Mouse (Mus musculus) lung, postnatal 4 days (tissue): ENCODE measurements around the gene Zfp11.
"Not testable (repeated sequence)": the region's sequence is repeated elsewhere in the genome, so short reads cannot be mapped to it uniquely, and the experiment has no call there.

Source experiments
- DNase-seq, 2 experiments: peaks; one replicate each; pipeline ENCODE4 v3.0.0; 2021

Zfp11 gene

GRCm38 (mm10) chr5:129670036-129670458, at the start of gene Zfp11:
Gene Zfp11, minus strand, starts transcription at chr5:129670099.
- DNase-seq = peak; percentile 85 to 87

DNA sequence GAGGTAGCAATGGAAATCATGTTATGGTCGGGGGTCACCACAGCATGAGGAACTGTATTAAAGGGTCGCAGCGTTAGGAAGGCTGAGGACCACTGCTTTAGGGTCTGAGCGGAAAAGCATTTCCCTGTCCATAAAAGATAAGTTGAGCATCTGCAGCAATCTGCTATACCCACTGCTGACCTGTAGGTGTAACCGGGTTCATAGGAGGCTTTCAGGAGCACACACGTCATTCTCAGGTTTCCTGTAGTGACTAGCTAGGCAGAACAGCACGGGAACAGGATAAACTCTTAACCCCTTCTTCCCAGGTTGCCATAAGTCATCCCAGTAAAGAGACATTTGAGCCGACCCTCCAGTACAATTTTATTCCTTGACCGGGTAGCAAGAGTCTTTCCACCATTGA, 47.1 kb upstream of the Zfp11 start:
- DNase-seq = no peak

GRCm38 (mm10) chr5:129715326-129715861, 45.5 kb upstream of the Zfp11 start, which contains the start of gene Mrps17:
Gene Mrps17, plus strand, starts transcription at chr5:129715497.
- DNase-seq = peak; percentile 94

DNA sequence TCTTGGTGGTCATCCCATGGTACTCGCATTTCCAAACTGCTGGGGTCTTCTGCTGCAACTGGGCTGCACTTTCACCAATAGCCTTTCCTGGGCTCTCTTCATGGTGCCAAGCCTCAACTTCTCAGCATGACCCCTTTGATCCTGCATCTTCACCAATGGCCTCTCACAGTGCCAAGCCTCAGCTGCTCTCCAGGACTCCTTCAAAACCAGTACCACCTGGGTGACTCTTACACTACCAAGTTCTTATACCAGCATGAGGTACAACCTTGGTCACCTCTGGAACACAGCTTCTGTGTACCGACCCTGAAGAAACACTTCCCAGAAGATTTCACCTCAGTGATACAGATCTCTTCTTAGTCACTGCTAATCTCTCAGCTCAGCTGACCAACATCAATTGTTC, 38.5 kb upstream of the Zfp11 start, which contains the start of gene Sept14:
Sept14 (minus strand) TSS at position 101 of the 400 bp plus-strand sequence.
- no peak for DNase-seq

DNA sequence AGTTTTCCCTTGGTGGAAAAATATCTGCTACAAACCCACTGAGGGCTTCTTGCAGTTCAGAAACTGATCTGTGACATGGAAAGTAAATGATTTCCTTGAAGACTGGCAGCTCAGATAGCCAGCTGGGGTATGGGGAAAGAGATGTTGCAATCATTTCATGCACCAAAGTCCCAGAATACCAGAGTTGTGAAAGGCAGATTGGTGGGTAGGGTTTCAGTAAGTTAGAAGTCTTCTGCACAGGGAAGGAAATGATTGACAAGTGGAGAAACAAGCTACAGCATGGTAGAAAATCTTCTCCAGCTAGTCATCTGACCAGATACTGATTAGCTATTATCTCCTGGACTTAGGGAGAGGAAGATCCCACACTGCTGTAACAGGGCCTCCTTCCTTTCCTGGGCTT, 33.5 kb upstream of the Zfp11 start:
- DNase-seq = no peak

- DNase-seq = no peak
Measured at GRCm38 (mm10) chr5:129701706-129702105, 31.8 kb upstream of the Zfp11 start.

DNA sequence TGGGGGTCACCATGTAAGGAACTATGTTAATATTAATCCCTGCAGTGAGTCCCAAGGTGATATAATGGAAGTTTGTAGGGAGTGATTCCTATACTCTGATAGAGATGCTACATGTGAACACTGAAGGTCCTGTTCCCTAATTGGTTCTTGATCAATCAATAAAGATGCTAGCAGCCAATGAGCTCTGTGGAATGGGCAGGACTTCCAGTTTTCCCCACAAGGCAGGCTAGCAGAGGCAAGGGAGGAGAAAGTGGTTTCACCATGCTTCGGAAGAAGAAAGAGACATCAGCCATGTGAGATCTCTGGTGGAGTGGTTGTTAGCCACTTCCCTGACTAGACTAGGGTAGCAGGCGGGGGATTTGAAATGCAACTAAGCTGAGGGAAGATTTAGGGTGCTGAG, 30.6 kb upstream of the Zfp11 start:
- DNase-seq = no peak

DNA sequence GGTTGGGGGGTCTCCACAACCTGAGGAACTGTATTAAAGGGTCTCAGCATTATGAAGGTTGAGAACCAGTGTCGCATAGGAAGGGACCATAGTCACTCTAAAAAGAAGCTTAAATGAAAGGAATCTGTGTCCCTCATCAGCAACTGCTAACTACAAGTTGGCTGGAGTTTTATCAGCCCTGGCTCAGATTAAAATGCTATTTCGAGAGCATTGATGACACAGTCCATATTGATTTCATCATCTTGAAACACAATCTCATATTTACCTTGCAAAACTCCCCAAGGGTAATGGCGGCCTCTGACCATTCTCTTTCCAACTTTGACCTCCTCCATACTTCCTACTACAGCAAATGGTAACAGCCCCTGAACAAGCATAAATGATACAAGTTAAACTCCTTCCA, 20.6 kb upstream of the Zfp11 start:
- DNase-seq = no peak

DNA sequence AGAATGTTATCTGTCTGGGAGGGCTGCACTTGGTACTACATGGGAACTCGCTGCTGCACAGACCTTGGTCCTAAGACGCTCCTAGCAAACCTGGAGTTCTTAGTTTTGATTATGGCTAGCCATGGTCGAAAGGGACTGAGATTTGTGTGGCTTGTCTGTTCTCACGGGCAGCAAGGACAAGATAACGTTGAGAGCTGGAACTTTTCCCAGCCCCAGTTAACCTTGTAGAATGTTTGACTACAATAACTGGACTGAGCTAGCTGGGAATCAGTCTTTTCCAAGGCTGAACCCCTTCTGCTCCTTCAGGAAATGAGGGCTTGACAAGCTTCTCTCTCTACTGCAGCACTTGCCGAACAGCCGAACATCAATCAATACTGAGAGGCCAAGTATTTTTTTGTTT, 17.7 kb upstream of the Zfp11 start:
- no peak for DNase-seq

DNA sequence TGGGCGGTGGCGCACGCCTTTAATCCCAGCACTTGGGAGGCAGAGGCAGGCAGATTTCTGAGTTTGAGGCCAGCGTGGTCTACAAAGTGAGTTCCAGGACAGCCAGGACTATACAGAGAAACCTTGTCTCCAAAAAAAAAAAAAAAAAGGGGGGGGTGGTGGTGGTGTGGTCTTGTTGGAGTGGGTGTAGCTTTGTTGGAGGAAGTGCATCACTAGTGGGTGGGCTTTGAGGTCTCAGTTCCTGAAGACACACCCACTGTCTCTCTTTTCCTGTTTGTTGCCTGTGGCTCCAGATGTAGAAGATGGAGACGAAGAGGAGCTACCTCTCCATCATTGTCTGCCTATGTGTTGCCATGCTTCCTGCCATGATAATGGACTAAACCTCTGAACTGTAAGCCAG, 15.2 kb upstream of the Zfp11 start:
- not testable (repeated sequence) for DNase-seq

- DNase-seq = no peak
Measured at GRCm38 (mm10) chr5:129669453-129670035, 355 bp downstream of the Zfp11 start.

- no peak for DNase-seq
Measured at GRCm38 (mm10) chr5:129667851-129668250, 2.0 kb downstream of the Zfp11 start.

DNA sequence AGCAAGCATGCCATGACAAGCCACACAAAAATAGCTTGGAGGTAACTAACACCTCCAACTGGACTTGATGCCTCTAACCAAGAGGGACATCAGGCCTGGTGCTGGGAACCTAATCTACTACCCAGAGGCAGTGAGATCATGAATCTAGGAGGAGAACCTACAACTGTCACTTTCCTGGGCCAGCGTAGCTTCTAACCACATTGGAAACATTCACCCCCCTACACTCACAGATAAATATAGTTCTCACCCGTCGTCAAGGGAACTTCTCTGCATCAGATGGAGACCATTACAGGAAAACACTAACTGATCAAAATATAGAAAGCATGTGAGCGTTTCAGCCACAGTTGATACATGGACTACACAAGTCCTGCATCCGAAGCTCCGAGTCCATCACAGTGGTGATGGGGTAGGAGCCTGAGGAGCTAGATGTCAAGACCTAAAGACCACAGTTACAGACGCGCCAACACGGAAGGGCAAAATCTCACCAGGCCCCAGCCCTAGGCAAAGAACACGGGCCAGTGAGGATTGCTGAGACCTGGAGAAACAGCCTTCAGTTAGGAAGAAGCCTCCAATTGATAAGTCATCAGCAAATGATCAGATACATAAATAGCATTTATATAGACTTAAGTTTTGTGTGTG, 3.5 kb downstream of the Zfp11 start:
- peak in 1 of 2 experiments; percentile 2 for DNase-seq

GRCm38 (mm10) chr5:129664090-129664489, 5.8 kb downstream of the Zfp11 start:
- peak in 1 of 2 experiments; percentile 2 for DNase-seq

- DNase-seq = no peak
Measured at GRCm38 (mm10) chr5:129657931-129658330, 12.0 kb downstream of the Zfp11 start.

DNA sequence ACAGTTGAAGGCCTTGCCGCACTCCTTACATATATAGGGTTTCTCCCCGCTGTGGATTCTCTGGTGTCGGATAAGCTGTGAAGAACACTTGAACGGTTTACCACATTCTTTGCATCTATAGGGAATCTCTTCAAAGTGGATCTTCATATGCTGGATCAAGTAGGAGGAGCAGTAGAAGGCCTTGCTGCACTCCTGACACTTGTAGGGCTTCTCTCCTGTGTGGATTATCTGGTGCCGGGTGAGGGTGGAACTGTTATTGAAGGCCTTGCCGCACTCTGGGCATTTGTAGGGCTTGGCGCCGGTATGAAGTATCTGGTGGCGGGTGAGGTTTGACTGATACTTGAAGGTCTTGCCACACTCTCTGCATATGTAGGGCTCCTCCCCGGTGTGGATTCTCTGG, 12.9 kb downstream of the Zfp11 start:
- DNase-seq = no peak

DNA sequence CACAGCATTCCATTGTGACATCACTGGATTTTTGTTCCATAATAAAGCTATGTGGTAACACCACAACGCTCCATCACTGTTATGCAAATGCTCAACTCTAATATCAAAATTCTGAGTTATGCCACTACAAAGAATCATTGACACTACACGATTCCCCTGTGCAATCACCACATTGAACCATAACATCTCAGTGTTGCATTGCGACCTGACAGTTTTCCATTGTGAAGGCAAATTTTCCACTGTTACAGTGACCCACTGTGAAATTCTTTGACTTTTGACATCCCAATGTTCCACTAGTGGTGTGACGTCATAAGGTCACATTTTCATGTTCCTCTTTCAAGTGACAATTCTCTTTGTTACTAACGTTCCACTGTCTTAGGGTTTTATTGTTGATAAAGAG, 19.0 kb downstream of the Zfp11 start:
- no peak for DNase-seq

GRCm38 (mm10) chr5:129632270-129633250, 37.3 kb downstream of the Zfp11 start:
- DNase-seq = not testable (repeated sequence)

- DNase-seq = not testable (repeated sequence)
Measured at GRCm38 (mm10) chr5:129626586-129626985, 43.3 kb downstream of the Zfp11 start.

DNA sequence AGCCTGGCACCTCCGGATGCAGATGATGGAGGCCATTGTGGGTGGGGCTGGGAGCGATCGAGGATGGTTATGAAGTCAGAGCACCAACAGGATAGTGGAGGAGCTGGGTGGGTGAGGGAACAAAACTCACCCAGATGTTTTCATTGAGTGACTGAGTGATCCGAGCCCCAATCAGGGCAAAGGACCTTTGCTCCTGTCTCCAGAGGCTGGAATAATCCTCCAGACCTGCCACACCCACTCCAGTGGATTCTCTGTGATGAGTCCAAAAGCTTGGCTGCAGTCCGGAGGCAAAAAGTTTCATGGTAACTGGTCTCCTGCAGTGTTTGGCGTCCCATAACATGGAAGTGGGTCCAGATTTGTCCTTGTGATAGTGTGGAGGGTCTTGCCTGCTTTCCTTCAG, 43.8 kb downstream of the Zfp11 start:
- DNase-seq = no peak

GRCm38 (mm10) chr5:129621361-129621760, 48.5 kb downstream of the Zfp11 start:
- no peak for DNase-seq

- not testable (repeated sequence) for DNase-seq
Measured at GRCm38 (mm10) chr5:129620600-129620999, 49.3 kb downstream of the Zfp11 start.

DNA sequence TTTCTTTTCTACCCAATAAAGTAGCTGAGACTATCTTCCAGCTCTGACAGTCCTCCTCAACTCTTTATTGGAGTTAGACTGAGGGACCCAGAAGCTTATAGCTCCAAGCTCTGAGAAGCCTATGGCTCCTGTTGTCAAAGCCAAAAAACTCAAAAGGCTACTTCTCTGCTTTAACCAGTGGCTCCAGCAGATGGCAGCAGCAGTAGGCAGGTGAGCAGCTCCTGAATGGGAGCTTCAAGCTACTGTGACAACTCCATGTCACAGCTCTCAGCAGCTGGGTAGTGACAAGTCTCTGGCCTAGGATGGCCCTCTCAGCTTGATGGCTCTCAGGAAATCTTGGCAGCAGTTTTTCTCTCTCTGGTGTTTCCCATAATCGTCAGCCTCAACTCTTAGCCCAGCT, 58.8 kb downstream of the Zfp11 start:
- peak; percentile 49 to 76 for DNase-seq
